Mouse (Mus musculus) cerebellum, adult 11 months (tissue): ENCODE data around the gene Il10rb.

Source experiments
- DNase-seq: peaks from one replicate; pipeline ENCODE4 v3.0.0; 2022

Il10rb gene

GRCm38 (mm10) chr16:91384221-91384620 lies 21.7 kb upstream of the Il10rb start:
- no peak for DNase-seq

- DNase-seq = no peak
Measured at GRCm38 (mm10) chr16:91385621-91386020, 20.3 kb upstream of the Il10rb start.

GRCm38 (mm10) chr16:91386419-91387120 lies 19.4 kb upstream of the Il10rb start:
- DNase-seq = no peak

- DNase-seq = no peak
Measured at GRCm38 (mm10) chr16:91387121-91387486, 18.9 kb upstream of the Il10rb start.

GRCm38 (mm10) chr16:91390100-91390499 lies 15.9 kb upstream of the Il10rb start:
- no peak for DNase-seq

- no peak for DNase-seq
Measured at GRCm38 (mm10) chr16:91391421-91391820, 14.5 kb upstream of the Il10rb start, which contains the start of gene Gm21970. TSS of gene Gm21970 (plus strand) at chr16:91391721.

GRCm38 (mm10) chr16:91394826-91395410 lies 11.0 kb upstream of the Il10rb start:
- DNase-seq = no peak

GRCm38 (mm10) chr16:91395633-91396392 lies 10.2 kb upstream of the Il10rb start:
- no peak for DNase-seq

- DNase-seq = no peak
Measured at GRCm38 (mm10) chr16:91396844-91397537, 9.0 kb upstream of the Il10rb start.

GRCm38 (mm10) chr16:91398030-91398429 lies 7.9 kb upstream of the Il10rb start:
- DNase-seq = no peak

- DNase-seq = no peak
Measured at GRCm38 (mm10) chr16:91398944-91399343, 7.0 kb upstream of the Il10rb start.

GRCm38 (mm10) chr16:91401569-91402165 lies 4.3 kb upstream of the Il10rb start:
- DNase-seq = no peak

- no peak for DNase-seq
Measured at GRCm38 (mm10) chr16:91403784-91404183, 2.2 kb upstream of the Il10rb start.

GRCm38 (mm10) chr16:91404187-91404586 lies 1.8 kb upstream of the Il10rb start:
- DNase-seq = no peak

- DNase-seq = no peak
Measured at GRCm38 (mm10) chr16:91404828-91405577, 961 bp upstream of the Il10rb start.

GRCm38 (mm10) chr16:91406585-91407220 lies 739 bp downstream of the Il10rb start:
- DNase-seq = no peak

- no peak for DNase-seq
Measured at GRCm38 (mm10) chr16:91413102-91413844, 7.3 kb downstream of the Il10rb start.

- no peak for DNase-seq
Measured at GRCm38 (mm10) chr16:91415391-91416189, 9.6 kb downstream of the Il10rb start.

- no peak for DNase-seq
Measured at GRCm38 (mm10) chr16:91416357-91416756, 10.4 kb downstream of the Il10rb start.

GRCm38 (mm10) chr16:91416938-91417337 lies 11.0 kb downstream of the Il10rb start:
- DNase-seq = no peak
